Mouse (Mus musculus) forebrain, postnatal 0 days (tissue): ENCODE measurements around the gene Sipa1l3. TPM values are rescaled to one million over a fixed set of nuclear protein-coding genes. Genes with fewer than 3 reads are reported as not detected.

Source experiments
- ATAC-seq: fragments of 200-750 bp; cut with Nextera tagmentation; 2 replicates; pipeline ENCODE4 v1.8.0; 2017; ENCODE audit warnings: mild to moderate bottlenecking, moderate library complexity
- DNase-seq: peaks from one replicate; pipeline ENCODE4 v3.0.0-alpha.2; 2015
- H3K27ac ChIP-seq: fragments of 300-500 bp; sonication (generic); 2 replicates; pipeline ENCODE4 v1.5.1; 2014; ENCODE audit warnings: low read depth, mild to moderate bottlenecking, antibody characterized with exemption, low read length, moderate library complexity, mixed read lengths
- H3K27me3 ChIP-seq: fragments of 300-500 bp; sonication (generic); 2 replicates; pipeline ENCODE4 v1.6.1; 2014; ENCODE audit warnings: mild to moderate bottlenecking, low read length, mixed read lengths; ENCODE audit not compliant: insufficient read depth
- H3K36me3 ChIP-seq: fragments of 300-500 bp; sonication (generic); 2 replicates; pipeline ENCODE4 v1.6.1; 2014; ENCODE audit warnings: mild to moderate bottlenecking, moderate library complexity; ENCODE audit not compliant: insufficient read depth
- H3K4me1 ChIP-seq: fragments of 300-500 bp; sonication (generic); 2 replicates; pipeline ENCODE4 v1.6.1; 2014; ENCODE audit warnings: antibody characterized with exemption; ENCODE audit not compliant: insufficient read depth
- H3K4me2 ChIP-seq: fragments of 300-500 bp; sonication (generic); 2 replicates; pipeline ENCODE4 v1.6.1; 2014; ENCODE audit warnings: low read depth, mild to moderate bottlenecking, moderate library complexity
- H3K4me3 ChIP-seq: fragments of 300-500 bp; sonication (generic); 2 replicates; pipeline ENCODE4 v1.5.1; 2014; ENCODE audit warnings: low read depth, low read length, mixed read lengths
- H3K9ac ChIP-seq: fragments of 300-500 bp; sonication (generic); 2 replicates; pipeline ENCODE4 v1.6.1; 2014; ENCODE audit warnings: mild to moderate bottlenecking
- H3K9me3 ChIP-seq: fragments of 300-500 bp; sonication (generic); 2 replicates; pipeline ENCODE4 v1.6.1; 2016; ENCODE audit warnings: low read length
- CTCF ChIP-seq: sonication (generic); IDR thresholded peaks from 2 replicates; pipeline ENCODE4 v1.5.1; 2016; ENCODE audit warnings: antibody characterized with exemption, control low read depth, low read depth
- WGBS: fragments of 180-500 bp; shearing (Covaris S2); extraction: QIAGEN DNeasy Blood & Tissue Kit; methylation state at CpG from one replicate; pipeline ENCODE4 v1.1.7; 2014; 5-methylcytosine and 5-hydroxymethylcytosine counted together
- polyA plus RNA-seq: library from polyadenylated mRNA; unstranded; fragments of >200 nt; fragmentation: Nextera tagmentation; extraction: Ambion mirVana; gene quantifications from 2 replicates; pipeline ENCODE4 v1.2.1, GENCODE M21; 2015
- total RNA-seq: library from RNA; depleted of rRNA; stranded (reverse); fragments of >200 nt; gene quantifications from 2 replicates; pipeline ENCODE4 v1.2.3, GENCODE M21; 2014

The Sipa1l3 gene
- total and polyA plus RNA-seq, 2 experiments from 2014 or later = 12.1 to 44.1 TPM

GRCm38 (mm10) chr7:29410402-29410801 is 108.0 kb downstream of the Sipa1l3 start:
- WGBS = 73% methylated on average over 8 of the region's 8 CpGs
- Histone ChIP-seq H3K9me3 (no peaks in the 10 kb centered on the region), H3K4me1 (peaks cover 6% of the 10 kb centered on the region; the same call in 1 of the 2 replicates), H3K27me3 (no peaks in the 10 kb centered on the region), H3K27ac (no peak overlapping the region), H3K4me3 (no peak overlapping the region), H3K4me2 (no peak overlapping the region), H3K36me3 (no peaks in the 10 kb centered on the region), H3K9ac (no peak overlapping the region)
- ATAC-seq (no peak), DNase-seq (no peak)
- TF ChIP-seq CTCF = no peak

- H3K27ac ChIP-seq = no peak overlapping the region
Observed at GRCm38 (mm10) chr7:29406855-29407254, 111.6 kb downstream of the Sipa1l3 start.

GRCm38 (mm10) chr7:29404126-29404525 is 114.3 kb downstream of the Sipa1l3 start:
- H3K27ac ChIP-seq = no peak overlapping the region
- H3K4me2 ChIP-seq = no peak overlapping the region
- H3K4me3 ChIP-seq = no peak overlapping the region
- no peak for TF ChIP-seq CTCF
- ATAC-seq = no peak
- H3K27me3 ChIP-seq = no peaks in the 10 kb centered on the region
- H3K9me3 ChIP-seq = no peaks in the 10 kb centered on the region
- 85% methylated on average over 2 of the region's 2 CpGs for WGBS
- no peaks in the 10 kb centered on the region for H3K4me1 ChIP-seq
- no peak overlapping the region for H3K9ac ChIP-seq
- no peak for DNase-seq
- peaks cover 15% of the 10 kb centered on the region for H3K36me3 ChIP-seq

More at GRCm38 (mm10) chr7:29406855-29407254, 111.6 kb downstream of the Sipa1l3 start:
- DNase-seq (no peak), ATAC-seq (no peak)
- Histone ChIP-seq H3K4me1 (peaks cover 6% of the 10 kb centered on the region; the same call in 1 of the 2 replicates), H3K27me3 (no peaks in the 10 kb centered on the region), H3K36me3 (no peaks in the 10 kb centered on the region), H3K9ac (no peak overlapping the region), H3K4me3 (no peak overlapping the region), H3K9me3 (no peaks in the 10 kb centered on the region), H3K4me2 (no peak overlapping the region)
- WGBS = 84% methylated on average over 4 of the region's 4 CpGs
- TF ChIP-seq CTCF = no peak

GRCm38 (mm10) chr7:29402015-29402414 is 116.4 kb downstream of the Sipa1l3 start:
- Histone ChIP-seq H3K27me3 (no peaks in the 10 kb centered on the region), H3K9me3 (no peaks in the 10 kb centered on the region), H3K4me3 (no peak overlapping the region), H3K27ac (no peak overlapping the region), H3K9ac (no peak overlapping the region), H3K4me1 (no peaks in the 10 kb centered on the region), H3K4me2 (no peak overlapping the region), H3K36me3 (peaks cover 21% of the 10 kb centered on the region)
- WGBS = 94% methylated on average over 4 of the region's 4 CpGs
- no peak for TF ChIP-seq CTCF
- ATAC-seq (no peak), DNase-seq (no peak)

DNA sequence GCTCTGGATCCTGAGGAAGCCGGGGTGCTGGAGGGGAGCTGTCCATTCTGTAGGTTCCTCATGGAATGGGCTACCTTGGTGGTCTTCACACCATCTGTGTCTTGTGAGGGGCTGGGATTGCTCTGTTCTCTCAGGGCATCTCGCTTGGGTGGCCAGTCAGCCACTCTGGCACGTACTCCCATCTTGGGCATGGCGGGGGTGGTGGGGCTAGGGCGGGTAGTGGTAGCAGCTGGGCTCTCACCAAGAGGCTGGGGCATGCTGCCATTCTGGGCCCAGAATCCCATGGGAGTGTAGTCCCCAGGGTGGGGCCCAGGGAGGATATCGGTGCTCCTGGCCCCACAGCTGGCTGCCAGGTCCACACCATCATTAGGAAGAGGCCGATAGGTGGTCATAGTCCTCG is 118.0 kb downstream of the Sipa1l3 start:
- WGBS = 92% methylated on average over 8 of the region's 8 CpGs
- no peak overlapping the region for H3K4me3 ChIP-seq
- no peak for TF ChIP-seq CTCF
- H3K27ac ChIP-seq = no peak overlapping the region
- no peaks in the 10 kb centered on the region for H3K4me1 ChIP-seq
- no peak for DNase-seq
- peaks cover 36% of the 10 kb centered on the region for H3K36me3 ChIP-seq
- no peak overlapping the region for H3K4me2 ChIP-seq
- no peaks in the 10 kb centered on the region for H3K27me3 ChIP-seq
- H3K9me3 ChIP-seq = no peaks in the 10 kb centered on the region
- ATAC-seq = no peak
- H3K9ac ChIP-seq = no peak overlapping the region

DNA sequence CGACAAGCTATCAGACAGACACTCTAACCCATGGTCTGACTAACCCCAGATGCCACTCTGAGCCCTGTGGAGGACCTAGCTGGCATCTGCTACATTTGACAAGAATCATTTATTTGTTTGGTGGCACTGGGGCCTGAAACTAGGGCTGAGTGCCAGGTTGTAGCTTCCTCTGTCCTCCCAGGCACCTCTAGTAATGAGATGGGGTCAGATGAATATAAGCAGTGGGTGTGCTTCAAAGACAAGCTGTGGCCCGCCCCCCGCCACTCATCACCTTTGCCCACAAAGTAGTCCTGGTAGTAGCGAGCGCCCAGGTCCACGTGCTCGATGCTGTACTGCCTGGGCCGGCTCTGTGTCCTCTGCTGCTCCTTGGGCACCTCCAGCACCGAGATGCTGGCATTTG is 119.4 kb downstream of the Sipa1l3 start:
- H3K9ac ChIP-seq = no peak overlapping the region
- ATAC-seq (no peak), DNase-seq (no peak)
- peaks cover 45% of the 10 kb centered on the region for H3K36me3 ChIP-seq
- 90% methylated on average over 9 of the region's 9 CpGs for WGBS
- H3K27me3 ChIP-seq = no peaks in the 10 kb centered on the region
- TF ChIP-seq CTCF = no peak
- H3K4me1 ChIP-seq = no peaks in the 10 kb centered on the region
- H3K9me3 ChIP-seq = no peaks in the 10 kb centered on the region
- H3K27ac ChIP-seq = no peak overlapping the region
- H3K4me3 ChIP-seq = no peak overlapping the region
- no peak overlapping the region for H3K4me2 ChIP-seq

DNA sequence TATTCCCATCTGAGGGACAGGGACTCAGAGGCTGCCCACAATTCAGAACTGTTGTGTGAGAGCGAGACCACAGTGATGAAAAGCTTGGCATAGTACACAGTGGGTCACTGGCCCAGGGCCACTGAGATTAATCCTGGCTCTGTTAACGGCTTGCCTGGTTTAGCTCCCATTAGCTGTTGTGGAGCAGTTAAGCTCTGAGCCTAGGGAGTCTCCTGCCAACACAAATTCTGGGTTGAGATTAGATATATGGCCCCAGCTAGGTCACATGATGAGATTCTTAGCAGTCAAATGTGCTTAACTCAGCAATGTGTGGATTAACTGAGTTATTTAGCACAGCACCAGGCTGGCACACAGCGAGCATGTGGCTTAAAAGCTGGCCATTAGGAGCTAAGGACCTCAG is 121.0 kb downstream of the Sipa1l3 start:
- Histone ChIP-seq H3K9ac (no peak overlapping the region), H3K36me3 (peaks cover 45% of the 10 kb centered on the region), H3K4me3 (no peak overlapping the region), H3K27me3 (no peaks in the 10 kb centered on the region), H3K27ac (no peak overlapping the region), H3K4me2 (no peak overlapping the region), H3K4me1 (no peaks in the 10 kb centered on the region), H3K9me3 (no peaks in the 10 kb centered on the region)
- DNase-seq (no peak), ATAC-seq (peak; percentile 28)
- 52% methylated on average over 3 of the region's 3 CpGs for WGBS
- TF ChIP-seq CTCF = no peak
